Mouse (Mus musculus) kidney, embryonic 16.5 days (tissue): ENCODE results near the gene Dlg5. TPM values are rescaled to one million over a fixed set of nuclear protein-coding genes. Genes with fewer than 3 reads are reported as not detected.

Source experiments
- ATAC-seq: fragments of 200-750 bp; cut with Nextera tagmentation; 2 replicates; pipeline ENCODE4 v1.8.0; 2017; ENCODE audit warnings: moderate TSS enrichment; ENCODE audit not compliant: low FRiP score, low TSS enrichment
- H3K27ac ChIP-seq: fragments of 300-500 bp; sonication (generic); 2 replicates; pipeline ENCODE4 v1.5.1; 2014; ENCODE audit warnings: low read length
- H3K27me3 ChIP-seq: fragments of 300-500 bp; sonication (generic); 2 replicates; pipeline ENCODE4 v1.6.1; 2014; ENCODE audit warnings: low read length, control low read depth, mixed read lengths; ENCODE audit not compliant: insufficient read depth
- H3K36me3 ChIP-seq: fragments of 300-500 bp; sonication (generic); 2 replicates; pipeline ENCODE4 v1.6.1; 2014; ENCODE audit warnings: low read length, control low read depth, mixed read lengths; ENCODE audit not compliant: insufficient read depth
- H3K4me1 ChIP-seq: fragments of 300-500 bp; sonication (generic); 2 replicates; pipeline ENCODE4 v1.6.1; 2014; ENCODE audit warnings: low read length, control low read depth, mixed read lengths; ENCODE audit not compliant: insufficient read depth
- H3K4me2 ChIP-seq: fragments of 300-500 bp; sonication (generic); replicated peaks from 2 replicates; pipeline ENCODE4 v1.6.1; 2014; ENCODE audit warnings: low read depth, low read length
- H3K4me3 ChIP-seq: fragments of 300-500 bp; sonication (generic); 2 replicates; pipeline ENCODE4 v1.5.1; 2014; ENCODE audit warnings: mild to moderate bottlenecking, low read length
- H3K9ac ChIP-seq: fragments of 300-500 bp; sonication (generic); replicated peaks from 2 replicates; pipeline ENCODE4 v1.6.1; 2014; ENCODE audit warnings: low read length
- H3K9me3 ChIP-seq: fragments of 300-500 bp; sonication (generic); 2 replicates; pipeline ENCODE4 v1.6.1; 2016; ENCODE audit warnings: low read length, control low read depth
- WGBS: fragments of 180-500 bp; shearing (Covaris S2); extraction: QIAGEN DNeasy Blood & Tissue Kit; methylation state at CpG from one replicate; pipeline ENCODE4 v1.1.7; 2014; 5-methylcytosine and 5-hydroxymethylcytosine counted together
- microRNA-seq: library from miRNA; unstranded; fragments of <30 nt; microRNA quantifications from one replicate; pipeline ENCODE4, GENCODE M21; 2016
- polyA plus RNA-seq: library from polyadenylated mRNA; unstranded; fragments of >200 nt; fragmentation: Nextera tagmentation; extraction: Ambion mirVana; gene quantifications from 2 replicates; pipeline ENCODE4 v1.2.1, GENCODE M21; 2015

Dlg5 gene
- polyA plus RNA-seq, 1 experiment from 2014 or later = 13.7 TPM

DNA sequence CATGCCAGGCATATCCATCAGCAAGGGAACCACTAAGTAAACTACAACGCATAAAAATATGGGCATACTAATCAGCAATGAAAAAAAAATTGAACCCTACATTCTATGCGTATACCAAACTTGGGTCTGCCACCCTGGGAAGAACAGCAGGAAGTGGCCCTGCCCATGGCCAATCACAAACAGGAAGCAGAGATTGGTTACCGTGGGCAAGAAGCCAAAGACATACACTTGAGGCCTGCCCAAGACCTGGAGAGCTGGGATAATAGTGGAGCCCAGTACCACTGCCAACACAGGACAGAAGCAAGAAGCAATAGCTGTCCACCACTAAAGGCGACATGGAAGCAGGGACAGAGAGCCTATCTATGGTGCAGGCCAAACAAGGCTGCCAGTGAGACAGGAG lies 146.9 kb downstream of the Dlg5 start:
- ATAC-seq = no peak
- Histone ChIP-seq H3K27me3 (no peaks in the 10 kb centered on the region), H3K4me3 (no peak overlapping the region), H3K4me2 (no peak overlapping the region), H3K27ac (no peak overlapping the region), H3K36me3 (no peaks in the 10 kb centered on the region), H3K9me3 (no peaks in the 10 kb centered on the region), H3K4me1 (no peaks in the 10 kb centered on the region), H3K9ac (no peak overlapping the region)
- 73% methylated on average over 4 of the region's 4 CpGs for WGBS

GRCm38 (mm10) chr14:24094656-24095055 lies 151.1 kb downstream of the Dlg5 start:
- H3K4me1 ChIP-seq = no peaks in the 10 kb centered on the region
- no peak overlapping the region for H3K9ac ChIP-seq
- H3K9me3 ChIP-seq = no peaks in the 10 kb centered on the region
- no peak for ATAC-seq
- no peaks in the 10 kb centered on the region for H3K36me3 ChIP-seq
- H3K27me3 ChIP-seq = no peaks in the 10 kb centered on the region
- no peak overlapping the region for H3K27ac ChIP-seq
- no peak overlapping the region for H3K4me3 ChIP-seq
- H3K4me2 ChIP-seq = no peak overlapping the region
- 100% methylated on average over 1 of the region's 1 CpGs for WGBS

GRCm38 (mm10) chr14:24093221-24093620 lies 152.5 kb downstream of the Dlg5 start:
- H3K9me3 ChIP-seq = no peaks in the 10 kb centered on the region
- no peak overlapping the region for H3K9ac ChIP-seq
- no peaks in the 10 kb centered on the region for H3K4me1 ChIP-seq
- no peak overlapping the region for H3K4me2 ChIP-seq
- H3K27me3 ChIP-seq = no peaks in the 10 kb centered on the region
- 97% methylated on average over 4 of the region's 4 CpGs for WGBS
- no peaks in the 10 kb centered on the region for H3K36me3 ChIP-seq
- no peak overlapping the region for H3K4me3 ChIP-seq
- ATAC-seq = no peak
- H3K27ac ChIP-seq = no peak overlapping the region

- WGBS = 91% methylated on average over 3 of the region's 3 CpGs
- no peak overlapping the region for H3K9ac ChIP-seq
- ATAC-seq = no peak
- no peaks in the 10 kb centered on the region for H3K36me3 ChIP-seq
- no peaks in the 10 kb centered on the region for H3K9me3 ChIP-seq
- H3K4me2 ChIP-seq = no peak overlapping the region
- H3K27me3 ChIP-seq = no peaks in the 10 kb centered on the region
- no peak overlapping the region for H3K27ac ChIP-seq
- no peak overlapping the region for H3K4me3 ChIP-seq
- H3K4me1 ChIP-seq = no peaks in the 10 kb centered on the region
Observed at GRCm38 (mm10) chr14:24092391-24092790, 153.3 kb downstream of the Dlg5 start.

DNA sequence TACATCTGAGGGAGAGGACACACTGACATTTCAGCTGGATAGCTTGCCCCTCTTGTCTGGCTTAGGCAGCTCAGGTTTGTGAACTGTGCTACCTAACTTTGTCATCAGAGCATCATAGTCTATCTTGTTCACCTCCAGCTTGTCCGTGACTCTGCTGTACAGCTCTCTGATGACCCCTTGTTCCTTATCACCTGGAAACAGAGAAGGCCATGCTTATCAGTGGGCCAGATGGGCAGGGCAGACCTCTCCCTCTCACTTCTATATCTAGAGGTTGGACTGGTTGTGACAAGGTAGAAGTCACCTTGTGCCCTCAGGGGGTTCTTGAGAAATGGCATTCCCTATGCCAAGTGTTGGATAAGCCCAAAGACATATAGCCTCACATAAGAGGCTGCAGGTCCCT lies 154.9 kb downstream of the Dlg5 start:
- no peak for ATAC-seq
- Histone ChIP-seq H3K4me1 (no peaks in the 10 kb centered on the region), H3K4me3 (no peak overlapping the region), H3K9ac (no peak overlapping the region), H3K4me2 (no peak overlapping the region), H3K36me3 (no peaks in the 10 kb centered on the region), H3K27me3 (no peaks in the 10 kb centered on the region), H3K9me3 (no peaks in the 10 kb centered on the region), H3K27ac (no peak overlapping the region)
- 77% methylated on average over 1 of the region's 1 CpGs for WGBS

DNA sequence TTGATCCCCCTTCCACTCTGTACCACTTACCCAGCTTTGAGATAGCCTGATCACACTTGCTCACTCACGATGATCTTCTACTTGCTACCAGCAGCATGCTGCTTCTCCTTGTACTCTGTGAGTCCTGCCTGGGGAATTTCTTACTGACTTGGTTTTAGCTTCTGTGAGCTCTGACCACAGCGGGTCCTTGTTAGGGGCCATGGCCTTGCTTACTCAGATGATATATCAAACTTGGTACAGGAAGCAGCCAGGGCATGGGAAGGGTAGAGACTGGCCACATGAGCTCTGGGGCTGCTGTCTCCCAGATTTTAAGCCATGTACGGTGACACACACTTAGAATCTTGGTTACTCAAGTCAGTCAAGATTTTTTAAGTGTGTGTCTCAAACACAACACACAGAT lies 156.5 kb downstream of the Dlg5 start:
- H3K9me3 ChIP-seq = no peaks in the 10 kb centered on the region
- no peaks in the 10 kb centered on the region for H3K36me3 ChIP-seq
- H3K4me2 ChIP-seq = no peak overlapping the region
- no peaks in the 10 kb centered on the region for H3K4me1 ChIP-seq
- no peak overlapping the region for H3K27ac ChIP-seq
- no peak for ATAC-seq
- H3K4me3 ChIP-seq = no peak overlapping the region
- 63% methylated on average over 3 of the region's 3 CpGs for WGBS
- no peak overlapping the region for H3K9ac ChIP-seq
- H3K27me3 ChIP-seq = no peaks in the 10 kb centered on the region

GRCm38 (mm10) chr14:24087430-24087829 lies 158.3 kb downstream of the Dlg5 start:
- no peaks in the 10 kb centered on the region for H3K36me3 ChIP-seq
- H3K9ac ChIP-seq = no peak overlapping the region
- no peaks in the 10 kb centered on the region for H3K9me3 ChIP-seq
- H3K4me3 ChIP-seq = no peak overlapping the region
- H3K27me3 ChIP-seq = no peaks in the 10 kb centered on the region
- no peak overlapping the region for H3K4me2 ChIP-seq
- no peak overlapping the region for H3K27ac ChIP-seq
- WGBS = 76% methylated on average over 3 of the region's 3 CpGs
- H3K4me1 ChIP-seq = no peaks in the 10 kb centered on the region
- no peak for ATAC-seq

DNA sequence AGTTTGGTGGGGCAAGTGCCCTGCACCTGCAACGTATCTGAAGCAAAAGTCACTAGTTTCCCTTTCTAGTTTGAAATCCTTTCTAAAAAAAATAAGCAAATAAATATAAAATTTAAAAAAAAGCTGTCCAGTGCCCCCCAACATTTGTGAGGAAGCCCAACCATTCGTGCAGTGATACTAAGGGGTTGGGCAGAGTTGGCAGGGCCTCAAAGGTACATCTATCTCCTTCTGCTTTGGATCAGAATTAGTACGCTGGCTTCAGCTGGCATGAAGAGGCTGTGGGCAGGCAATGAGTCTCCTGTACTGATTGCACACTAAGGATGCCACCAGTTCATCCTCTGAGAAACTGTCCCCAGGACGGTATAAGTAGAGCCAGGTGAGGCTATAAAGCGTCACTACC lies 159.2 kb downstream of the Dlg5 start:
- WGBS = 63% methylated on average over 5 of the region's 5 CpGs
- ATAC-seq = no peak

More for the DNA sequence above, 159.2 kb downstream of the Dlg5 start:
- H3K36me3 ChIP-seq = no peaks in the 10 kb centered on the region
- H3K4me1 ChIP-seq = no peaks in the 10 kb centered on the region
- no peaks in the 10 kb centered on the region for H3K27me3 ChIP-seq
- H3K4me3 ChIP-seq = no peak overlapping the region
- H3K9me3 ChIP-seq = no peaks in the 10 kb centered on the region
- no peak overlapping the region for H3K9ac ChIP-seq
- H3K4me2 ChIP-seq = no peak overlapping the region
- no peak overlapping the region for H3K27ac ChIP-seq

Small RNA genes within 50 kb of the gene (microRNA-seq; reads per million reads assigned to microRNA genes)
- not detected for gene Mir7210

Other genes starting within 250 kb of the Dlg5 start
- 1.4 and 2.0 TPM in 2 replicates for gene Kcnma1, start 231.4 kb downstream of the Dlg5 start, polyA plus RNA-seq
- gene E330034G19Rik, start 47.3 kb upstream of the Dlg5 start, polyA plus RNA-seq = not detected in 2 replicates
- 16.8 and 21.1 TPM in 2 replicates for gene Polr3a, start 241.1 kb upstream of the Dlg5 start, polyA plus RNA-seq
- 686 and 761 TPM in 2 replicates for gene Rps24, start 241.2 kb upstream of the Dlg5 start, polyA plus RNA-seq